Mouse (Mus musculus) small intestine, adult 2 months (tissue): Measurements from ENCODE around the gene Zdhhc18.

Experiments
- CTCF ChIP-seq: fragments of 200-500 bp; IDR thresholded peaks from 2 replicates; pipeline ENCODE4 v1.5.1; 2012; ENCODE audit warnings: low read depth, mild to moderate bottlenecking, control low read depth, inconsistent platforms, low read length, moderate library complexity, mixed read lengths; ENCODE audit not compliant: insufficient replicate concordance, insufficient read length; ENCODE audit errors: extremely low read depth
- POLR2A ChIP-seq: fragments of 200-500 bp; IDR thresholded peaks from 2 replicates; pipeline ENCODE4 v1.6.1; 2012; ENCODE audit warnings: low read depth, mild to moderate bottlenecking, control low read depth, inconsistent platforms, low read length, moderate library complexity

DNA sequence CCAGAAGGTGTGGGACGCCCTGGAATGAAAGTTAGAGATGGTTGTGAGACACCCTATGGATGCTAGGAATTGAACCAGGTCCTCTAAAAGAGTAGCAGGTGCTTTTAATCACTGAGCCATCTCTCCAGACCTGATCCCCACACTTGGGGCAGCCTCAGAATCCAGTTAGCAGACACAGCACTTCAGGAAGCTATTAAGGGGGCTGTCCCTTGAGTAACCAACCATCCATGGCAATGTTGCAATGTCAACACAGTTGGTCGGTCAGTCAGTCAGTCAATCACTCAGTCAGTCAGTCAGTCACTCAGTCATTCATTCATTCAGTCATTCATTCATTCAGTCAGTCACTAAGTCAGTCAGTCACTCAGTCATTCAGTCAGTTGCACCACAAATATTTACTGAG lies 21.4 kb downstream of the Zdhhc18 start:
- no peak for TF ChIP-seq CTCF
- no peak for TF ChIP-seq POLR2A
